Mouse (Mus musculus) erythroblast, embryonic 14.5 days (primary cell): Measurements from ENCODE around the gene Nop2. TPM values are rescaled to one million over a fixed set of nuclear protein-coding genes. Genes with fewer than 3 reads are reported as not detected.

Source experiments
- H3K27me3 ChIP-seq: 2 replicates; pipeline ENCODE4 v1.6.1; 2012; ENCODE audit warnings: inconsistent platforms; ENCODE audit not compliant: control insufficient read depth
- H3K36me3 ChIP-seq: 2 replicates; pipeline ENCODE4 v1.6.1; 2012; ENCODE audit warnings: mild to moderate bottlenecking, inconsistent platforms; ENCODE audit not compliant: control insufficient read depth
- H3K4me1 ChIP-seq: 2 replicates; pipeline ENCODE4 v1.6.1; 2012; ENCODE audit warnings: inconsistent platforms; ENCODE audit not compliant: control insufficient read depth
- H3K4me3 ChIP-seq: replicated peaks from 2 replicates; pipeline ENCODE3; 2012; ENCODE audit warnings: moderate library complexity, mild to moderate bottlenecking, inconsistent platforms
- H3K9me3 ChIP-seq: 2 replicates; pipeline ENCODE4 v1.6.1; 2012; ENCODE audit warnings: low read length, inconsistent platforms, mixed read lengths; ENCODE audit not compliant: control insufficient read depth
- GATA1 ChIP-seq: IDR thresholded peaks from 2 replicates; pipeline ENCODE4 v1.6.1; 2012; ENCODE audit warnings: low read length, inconsistent platforms, mixed read lengths
- TAL1 ChIP-seq: IDR thresholded peaks from 3 replicates; pipeline ENCODE4 v1.6.1; 2012; ENCODE audit warnings: low read length, inconsistent platforms, mixed read lengths
- polyA plus RNA-seq: library from polyadenylated mRNA; stranded (reverse); fragments of >175 nt; gene quantifications from 2 replicates; pipeline ENCODE4 v1.2.3, GENCODE M21; 2012

Gene Nop2
- polyA plus RNA-seq, 1 experiment: 0.78 TPM

DNA sequence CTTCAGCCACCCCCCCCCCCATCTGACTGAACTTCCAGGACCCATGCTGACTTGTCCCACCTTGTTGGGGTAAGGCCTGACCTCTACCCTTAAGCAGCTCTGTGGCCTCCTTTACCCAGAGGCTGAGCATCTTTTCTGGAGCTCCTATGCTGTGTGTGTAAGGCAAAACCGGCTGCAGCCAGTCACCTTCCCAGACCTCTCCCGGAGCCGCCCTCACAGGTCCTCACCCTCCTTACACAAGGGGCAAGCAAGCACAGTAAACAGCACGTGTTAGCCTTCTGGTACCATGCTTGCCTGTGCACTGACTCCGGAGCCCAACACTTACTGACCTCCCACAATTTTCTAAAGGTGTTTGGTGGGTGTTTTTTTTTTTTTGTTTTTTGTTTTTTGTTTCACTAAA lies 43.8 kb downstream of the Nop2 start:
- TF ChIP-seq GATA1: no peak
- no peak for TF ChIP-seq TAL1
- H3K27me3 ChIP-seq: no peaks in the 10 kb centered on the region; the same call in 1 of the 2 replicates
- no peaks in the 10 kb centered on the region for H3K9me3 ChIP-seq
- peaks cover 3% of the 10 kb centered on the region for H3K4me1 ChIP-seq
- H3K36me3 ChIP-seq: peaks cover 100% of the 10 kb centered on the region
- H3K4me3 ChIP-seq: no peak overlapping the region

DNA sequence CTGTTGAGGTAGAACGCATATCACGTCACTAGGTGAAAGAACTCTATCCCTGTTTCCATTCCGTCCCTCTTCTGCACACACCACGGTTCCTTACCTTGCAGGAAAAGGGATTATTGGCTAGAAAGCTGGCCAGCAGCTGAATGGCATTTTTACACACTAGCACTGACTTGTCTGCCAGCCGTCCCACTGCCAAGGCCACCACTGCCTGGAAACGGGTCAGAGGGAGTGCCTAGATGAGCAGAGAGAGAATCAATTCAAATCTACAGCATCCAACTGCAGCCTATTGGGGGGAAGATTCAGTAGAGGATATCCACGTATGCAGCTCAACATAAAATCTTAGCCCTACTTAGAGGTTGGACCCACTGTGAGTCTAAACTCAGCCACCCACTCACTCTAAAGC lies 47.9 kb downstream of the Nop2 start:
- H3K36me3 ChIP-seq: peaks cover 100% of the 10 kb centered on the region
- H3K4me3 ChIP-seq: no peak overlapping the region
- H3K9me3 ChIP-seq: no peaks in the 10 kb centered on the region
- peaks cover 2% of the 10 kb centered on the region; the same call in 1 of the 2 replicates for H3K4me1 ChIP-seq
- H3K27me3 ChIP-seq: no peaks in the 10 kb centered on the region; the same call in 1 of the 2 replicates
- TF ChIP-seq GATA1: no peak
- no peak for TF ChIP-seq TAL1

DNA sequence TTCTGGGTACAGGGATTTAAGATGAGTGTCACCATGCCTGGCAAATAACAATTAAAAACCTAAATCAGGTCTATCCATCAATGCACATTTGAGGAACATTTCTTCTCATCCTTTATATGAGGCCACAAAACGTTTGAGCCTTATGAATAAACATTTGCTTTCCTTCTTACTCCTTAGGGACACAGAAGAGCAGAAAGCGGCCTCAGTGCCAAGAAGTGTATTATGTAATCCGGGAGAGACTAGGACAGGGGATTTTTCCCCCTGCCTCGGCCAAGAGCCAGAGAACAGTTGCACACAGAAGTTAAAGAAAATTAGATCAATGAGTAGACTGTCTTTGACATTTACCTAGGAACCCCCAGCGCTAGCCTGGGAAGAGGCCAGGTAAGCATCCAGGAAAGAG lies 50.4 kb downstream of the Nop2 start:
- Histone ChIP-seq H3K4me3 (no peak overlapping the region), H3K9me3 (no peaks in the 10 kb centered on the region), H3K27me3 (no peaks in the 10 kb centered on the region; the same call in 1 of the 2 replicates), H3K36me3 (peaks cover 100% of the 10 kb centered on the region), H3K4me1 (peaks cover 6% of the 10 kb centered on the region)
- TF ChIP-seq GATA1 (no peak), TAL1 (no peak)

DNA sequence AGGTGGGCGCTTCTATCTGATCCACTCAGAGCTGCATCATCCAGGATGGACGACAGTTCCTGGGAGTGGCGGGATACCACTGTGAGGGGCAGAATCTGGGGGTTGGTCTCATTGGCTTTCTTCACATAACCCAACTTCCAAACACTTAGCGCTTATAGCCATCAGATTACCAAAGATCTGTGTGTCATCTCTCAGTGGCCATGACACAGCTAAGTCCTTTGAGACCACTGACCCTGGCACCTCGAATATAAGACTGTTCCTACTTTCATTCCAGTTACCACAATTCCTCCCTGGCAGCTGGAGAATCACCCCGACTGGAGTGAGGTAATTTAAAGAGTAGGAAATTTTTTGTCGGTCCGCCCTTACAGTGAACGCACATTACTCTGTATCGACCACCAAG lies 54.5 kb downstream of the Nop2 start:
- TF ChIP-seq GATA1 (no peak), TAL1 (no peak)
- H3K9me3 ChIP-seq: no peaks in the 10 kb centered on the region
- peaks cover 91% of the 10 kb centered on the region for H3K36me3 ChIP-seq
- no peak overlapping the region for H3K4me3 ChIP-seq
- H3K27me3 ChIP-seq: no peaks in the 10 kb centered on the region; the same call in 1 of the 2 replicates
- peaks cover 33% of the 10 kb centered on the region for H3K4me1 ChIP-seq

DNA sequence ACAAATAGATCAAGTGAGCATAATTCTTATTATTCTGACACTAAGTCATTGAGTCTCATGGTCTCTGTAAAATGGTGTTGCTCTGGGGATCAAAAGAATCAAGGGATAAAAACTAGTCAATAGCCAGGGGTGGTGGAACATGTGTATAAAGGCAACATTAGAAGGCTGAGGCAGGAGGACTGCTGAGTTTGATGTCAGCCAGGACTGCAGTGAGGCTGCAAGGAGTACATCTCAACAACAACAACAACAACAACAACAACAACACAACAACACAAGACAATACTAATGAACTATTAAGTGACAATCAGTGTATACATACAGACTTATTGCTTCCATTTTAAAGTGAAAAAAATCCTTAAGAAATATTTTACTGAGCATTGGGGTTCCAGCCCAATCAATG lies 59.1 kb downstream of the Nop2 start:
- H3K9me3 ChIP-seq: no peaks in the 10 kb centered on the region
- H3K4me3 ChIP-seq: peak overlapping the region; percentile 70
- peaks cover 74% of the 10 kb centered on the region for H3K36me3 ChIP-seq
- peaks cover 44% of the 10 kb centered on the region for H3K4me1 ChIP-seq
- TF ChIP-seq GATA1: no peak
- no peak for TF ChIP-seq TAL1
- H3K27me3 ChIP-seq: no peaks in the 10 kb centered on the region

DNA sequence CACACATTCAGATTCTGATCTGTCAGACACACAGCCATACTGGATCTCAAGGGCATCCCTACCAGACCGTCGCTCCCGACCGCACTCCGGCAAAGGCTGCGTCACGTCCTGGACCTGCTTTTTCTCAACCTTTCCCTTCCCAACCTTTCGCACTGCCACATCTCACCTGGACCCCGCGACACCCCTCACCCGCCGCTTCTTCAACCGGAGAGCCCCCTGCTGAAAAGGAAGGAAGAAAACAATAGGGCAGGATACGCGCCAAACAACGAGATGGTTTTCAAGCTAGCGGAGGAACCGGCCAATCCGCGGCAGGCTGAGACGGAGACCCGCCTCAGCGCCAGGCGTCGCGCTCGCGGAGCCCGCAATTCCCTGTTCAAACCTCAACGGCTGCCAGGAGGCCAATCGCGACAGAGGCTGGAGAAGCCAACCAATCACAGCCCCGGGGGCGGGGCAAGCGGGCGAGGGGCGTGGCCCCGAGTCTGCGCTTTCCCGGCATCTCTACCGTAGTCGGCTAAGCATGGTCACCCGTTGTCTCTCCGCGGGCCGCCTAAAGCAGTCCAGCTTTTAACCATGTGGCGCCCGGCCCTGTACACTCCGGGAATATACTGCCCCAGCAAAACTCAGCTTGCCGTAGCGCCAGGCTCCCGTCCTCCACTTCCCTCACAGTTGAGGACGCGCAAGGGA lies 59.8 kb downstream of the Nop2 start, which contains the start of the genes Ncapd2 and Mrpl51:
Ncapd2 (minus strand) TSS at position 370 of the 684 bp plus-strand sequence.
Mrpl51 (plus strand) TSS at position 470 of the 684 bp plus-strand sequence.
- Histone ChIP-seq H3K4me1 (peaks cover 44% of the 10 kb centered on the region), H3K27me3 (no peaks in the 10 kb centered on the region), H3K4me3 (peak within 1 kb of the TSS; percentile 70), H3K9me3 (no peaks in the 10 kb centered on the region), H3K36me3 (peaks cover 73% of the 10 kb centered on the region)
- TF ChIP-seq GATA1 (no peak), TAL1 (no peak)

DNA sequence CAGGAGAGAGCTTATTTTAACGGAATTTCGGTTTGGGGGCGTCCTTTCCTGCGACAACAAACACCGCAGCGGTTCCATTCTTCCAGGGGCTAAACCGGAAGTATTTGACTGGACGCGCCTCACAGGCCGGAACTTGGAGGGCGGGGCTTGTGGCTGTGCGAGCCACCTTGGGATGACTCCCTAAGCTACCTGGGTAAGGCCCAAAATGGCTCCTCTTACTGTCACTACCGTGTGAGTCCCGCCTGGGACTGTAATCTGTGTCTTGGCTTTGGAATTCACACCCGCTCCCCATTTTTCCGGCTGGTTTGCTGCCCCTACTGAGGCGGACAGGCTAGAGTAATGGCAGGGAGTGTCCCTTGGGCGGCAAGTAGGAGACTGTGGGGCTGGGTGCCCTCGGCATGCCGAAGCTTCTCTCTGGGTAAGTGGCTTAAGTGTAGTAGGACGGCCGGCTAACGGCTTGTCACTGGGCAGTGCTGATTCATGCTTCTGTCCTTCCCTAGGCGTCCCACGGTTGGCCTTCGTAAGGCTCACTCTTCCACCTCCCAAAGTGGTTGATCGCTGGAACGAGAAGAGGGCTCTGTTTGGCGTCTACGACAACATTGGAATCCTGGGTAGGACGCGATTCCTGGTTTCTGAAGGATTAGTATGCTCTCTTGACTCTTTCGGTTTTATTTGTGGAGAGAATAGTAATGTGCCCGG lies 60.5 kb downstream of the Nop2 start:
- Histone ChIP-seq H3K36me3 (peaks cover 69% of the 10 kb centered on the region), H3K4me1 (peaks cover 42% of the 10 kb centered on the region), H3K4me3 (peak overlapping the region; percentile 70), H3K9me3 (no peaks in the 10 kb centered on the region), H3K27me3 (no peaks in the 10 kb centered on the region)
- TF ChIP-seq TAL1: no peak
- no peak for TF ChIP-seq GATA1

DNA sequence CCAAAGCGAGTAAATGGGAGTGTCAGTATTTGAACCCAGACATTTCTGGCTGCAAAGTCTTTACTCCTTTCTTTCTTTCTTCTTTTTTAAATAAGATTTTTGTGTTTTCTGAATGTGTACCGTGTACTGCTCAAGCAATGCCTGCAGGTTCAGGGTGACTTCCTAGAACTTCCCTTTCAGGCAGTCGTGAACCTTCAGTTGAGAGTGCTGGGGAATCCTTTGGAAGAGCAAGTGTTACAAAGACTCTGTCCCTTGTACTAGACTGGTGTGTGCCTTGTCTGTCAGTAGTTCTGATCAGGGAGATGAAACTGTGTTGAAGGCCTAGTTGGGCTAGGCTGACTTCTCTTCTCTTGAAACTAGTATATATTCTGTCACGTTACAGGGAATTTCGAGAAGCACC lies 61.1 kb downstream of the Nop2 start:
- TF ChIP-seq TAL1 (no peak), GATA1 (no peak)
- Histone ChIP-seq H3K27me3 (no peaks in the 10 kb centered on the region), H3K4me1 (peaks cover 36% of the 10 kb centered on the region), H3K9me3 (no peaks in the 10 kb centered on the region), H3K4me3 (peak overlapping the region; percentile 70), H3K36me3 (peaks cover 64% of the 10 kb centered on the region)

DNA sequence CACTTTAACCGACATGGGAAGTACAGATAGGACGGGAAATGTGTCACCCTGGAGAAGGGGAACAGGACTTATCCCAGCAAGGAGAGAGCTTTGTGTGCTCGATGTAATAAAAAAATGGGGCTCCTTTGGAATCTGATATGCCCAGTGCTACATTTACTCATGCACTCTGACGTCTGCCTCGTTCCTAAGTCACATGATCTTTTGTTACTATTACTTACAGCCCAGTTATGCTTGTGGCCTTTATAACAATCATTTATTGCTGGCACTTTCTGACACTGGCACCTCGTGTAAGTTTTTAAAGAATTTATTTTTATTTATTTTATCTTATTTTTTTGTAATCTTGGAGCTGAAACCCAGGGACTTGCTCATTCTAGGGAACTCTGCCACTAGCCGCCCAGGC lies 61.7 kb downstream of the Nop2 start:
- no peak for TF ChIP-seq GATA1
- TF ChIP-seq TAL1: no peak
- Histone ChIP-seq H3K4me1 (peaks cover 30% of the 10 kb centered on the region), H3K36me3 (peaks cover 61% of the 10 kb centered on the region), H3K9me3 (no peaks in the 10 kb centered on the region), H3K27me3 (no peaks in the 10 kb centered on the region), H3K4me3 (peak overlapping the region; percentile 54)

Other genes with a start within 250 kb of the Nop2 start
- gene Cd4, start 243.7 kb upstream of the Nop2 start, polyA plus RNA-seq: not detected in 2 replicates
- not detected in 2 replicates for gene Lag3, start 220.2 kb upstream of the Nop2 start, polyA plus RNA-seq
- 2.6 and 3.1 TPM in 2 replicates for gene Ptms, start 211.8 kb upstream of the Nop2 start, polyA plus RNA-seq
- gene Mlf2, start 200.5 kb upstream of the Nop2 start, polyA plus RNA-seq: 21.9 and 22.2 TPM in 2 replicates
- 2.7 TPM in 2 replicates for gene Cops7a, start 166.4 kb upstream of the Nop2 start, polyA plus RNA-seq
- 0.03 TPM in 1 of 2 replicates, not detected in the other for gene Pianp, start 135.2 kb upstream of the Nop2 start, polyA plus RNA-seq
- 3.9 and 4.2 TPM in 2 replicates for gene Zfp384, start 122.8 kb upstream of the Nop2 start, polyA plus RNA-seq
- gene Ing4, start 92.1 kb upstream of the Nop2 start, polyA plus RNA-seq: 1.1 and 1.8 TPM in 2 replicates
- gene Acrbp, start 82.2 kb upstream of the Nop2 start, polyA plus RNA-seq: 0.97 and 1.6 TPM in 2 replicates
- 0.06 TPM in 1 of 2 replicates, not detected in the other for gene Lpar5, start 64.0 kb upstream of the Nop2 start, polyA plus RNA-seq
- 6.8 TPM in 2 replicates for gene Chd4, start 35.9 kb upstream of the Nop2 start, polyA plus RNA-seq
- 1.3 and 1.5 TPM in 2 replicates for gene Iffo1, start 13.3 kb downstream of the Nop2 start, polyA plus RNA-seq
- gene Gapdh, start 34.6 kb downstream of the Nop2 start, polyA plus RNA-seq: 525 and 659 TPM in 2 replicates
- 78.5 and 98.6 TPM in 2 replicates for gene Ncapd2, start 59.8 kb downstream of the Nop2 start, polyA plus RNA-seq
- gene Mrpl51, start 59.9 kb downstream of the Nop2 start, polyA plus RNA-seq: 18.9 and 22.8 TPM in 2 replicates
- 0.13 and 0.14 TPM in 2 replicates for gene Vamp1, start 83.6 kb downstream of the Nop2 start, polyA plus RNA-seq
- gene Tapbpl, start 100.0 kb downstream of the Nop2 start, polyA plus RNA-seq: 0.06 and 0.11 TPM in 2 replicates
- gene Cd27, start 105.1 kb downstream of the Nop2 start, polyA plus RNA-seq: 0.04 TPM in 1 of 2 replicates, not detected in the other
- not detected in 2 replicates for gene Tuba3a, start 154.1 kb downstream of the Nop2 start, polyA plus RNA-seq
- 0.20 and 0.26 TPM in 2 replicates for gene Ltbr, start 182.0 kb downstream of the Nop2 start, polyA plus RNA-seq
- 0.01 TPM in 1 of 2 replicates, not detected in the other for gene Scnn1a, start 188.8 kb downstream of the Nop2 start, polyA plus RNA-seq
- gene Tnfrsf1a, start 217.5 kb downstream of the Nop2 start, polyA plus RNA-seq: 0.70 and 0.78 TPM in 2 replicates
- gene Plekhg6, start 248.9 kb downstream of the Nop2 start, polyA plus RNA-seq: not detected in 2 replicates